In genomic region chr3:154654284-154654683, GRCm38 (mm10) we compare ENCODE assay signal across 31 mouse cellular contexts. TPM values are rescaled to one million over a fixed set of nuclear protein-coding genes. Genes with fewer than 3 reads are reported as not detected.
DNase-seq lines count a peak whose midpoint lies in the region; ATAC-seq and TF ChIP-seq lines count a peak whose summit lies in the region.
"Had no signal": no experiment of that assay in that cellular context is flagged by ENCODE, and none has a peak within 500 bp of the region (broad histone marks: within the 10 kb centered on the region; RNA-seq: fewer than 3 reads in every experiment).

No protein-coding gene starts in this region.

- no peak overlapping the region for H3K9ac ChIP-seq in heart, adult 2 months (ENCODE audit: low read depth, low read length)
- no peak overlapping the region for H3K9ac ChIP-seq in kidney, embryonic 14.5 days (ENCODE audit: low read depth, low read length)
- no peak overlapping the region for H3K9ac ChIP-seq in lung, embryonic 14.5 days
- H3K9ac ChIP-seq in liver, postnatal 0 days (replicated peaks), result no peak overlapping the region
- H3K9ac ChIP-seq: embryonic facial prominence, embryonic 15.5 days; forebrain, embryonic 12.5 days; forebrain, postnatal 0 days; heart, embryonic 15.5 days; intestine, embryonic 15.5 days; limb, embryonic 13.5 days; liver, embryonic 15.5 days; neural tube, embryonic 15.5 days had no signal

- peak in 1 of 2 experiments; percentile 11 for DNase-seq in heart, adult 2 months
- DNase-seq in heart, postnatal 14 days, result no peak
- no peak for DNase-seq in kidney, postnatal 36 days
- DNase-seq in lung, embryonic 14.5 days, result no peak
- DNase-seq in lung, postnatal 10 days, result no peak
- no peak for DNase-seq in liver, postnatal 0 days
- DNase-seq: adrenal gland, postnatal 36 days; cerebellum, adult 18-20 months; forebrain, postnatal 0 days; kidney, adult 8-10 months; kidney, postnatal 14 days; midbrain, embryonic 14.5 days; right cerebral cortex, adult 18-20 months; thymus, adult 18-20 months; thymus, postnatal 36 days had no signal

- TF ChIP-seq EP300 in heart, adult 2 months (IDR thresholded peaks at IDR 0.05; ENCODE audit: insufficient read depth, low read depth, low read length), result no peak
- TF ChIP-seq EP300 in liver, postnatal 0 days (IDR thresholded peaks at IDR 0.05; ENCODE audit: low read depth), result no peak

- WGBS in heart, adult 2 months, result 53% methylated on average over 6 of the region's 6 CpGs
- WGBS in kidney, embryonic 14.5 days, result 46% methylated on average over 6 of the region's 6 CpGs
- WGBS in lung, embryonic 14.5 days, result 25% methylated on average over 6 of the region's 6 CpGs
- WGBS in liver, postnatal 0 days (ENCODE audit: insufficient replicate concordance), result 57% methylated on average over 6 of the region's 6 CpGs

- no peaks in the 10 kb centered on the region for H3K36me3 ChIP-seq in heart, adult 2 months (ENCODE audit: control insufficient read depth, insufficient read depth, low read length)
- no peaks in the 10 kb centered on the region for H3K36me3 ChIP-seq in kidney, embryonic 14.5 days (ENCODE audit: control insufficient read depth, insufficient read depth, low read length)
- H3K36me3 ChIP-seq in lung, embryonic 14.5 days (ENCODE audit: insufficient read depth), result no peaks in the 10 kb centered on the region
- H3K36me3 ChIP-seq in liver, postnatal 0 days (replicated peaks; ENCODE audit: insufficient read depth, low read length), result no peaks in the 10 kb centered on the region
- H3K36me3 ChIP-seq: embryonic facial prominence, embryonic 10.5 days; embryonic facial prominence, embryonic 15.5 days; forebrain, embryonic 12.5 days; heart, embryonic 15.5 days; intestine, embryonic 15.5 days; limb, embryonic 13.5 days; liver, embryonic 15.5 days; neural tube, embryonic 15.5 days had no signal

- no peak for TF ChIP-seq POLR2A in heart, adult 2 months (IDR thresholded peaks at IDR 0.05; ENCODE audit: insufficient read depth, low read depth, low read length)

- H3K4me2 ChIP-seq in kidney, embryonic 14.5 days (replicated peaks; ENCODE audit: low read depth, low read length), result no peak overlapping the region
- no peak overlapping the region for H3K4me2 ChIP-seq in lung, embryonic 14.5 days
- no peak overlapping the region for H3K4me2 ChIP-seq in liver, postnatal 0 days (ENCODE audit: low read depth, low read length)
- H3K4me2 ChIP-seq: embryonic facial prominence, embryonic 15.5 days; forebrain, embryonic 12.5 days; heart, embryonic 15.5 days; intestine, embryonic 15.5 days; limb, embryonic 13.5 days; liver, embryonic 15.5 days; neural tube, embryonic 15.5 days had no signal

- H3K27me3 ChIP-seq in heart, adult 2 months (ENCODE audit: control insufficient read depth, insufficient read depth, low read length), result no peaks in the 10 kb centered on the region
- H3K27me3 ChIP-seq in kidney, embryonic 14.5 days (ENCODE audit: control insufficient read depth, insufficient read depth, low read length), result peaks cover 9% of the 10 kb centered on the region; the same call in 1 of the 2 replicates
- 0 out of 2 replicates have a peak, but pooled peaks cover 2% of the 10 kb centered on the region for H3K27me3 ChIP-seq in lung, embryonic 14.5 days (ENCODE audit: insufficient read depth, low read length)
- H3K27me3 ChIP-seq in liver, postnatal 0 days (ENCODE audit: insufficient read depth, low read length), result no peaks in the 10 kb centered on the region
- H3K27me3 ChIP-seq: intestine, embryonic 15.5 days; liver, embryonic 15.5 days had no signal

- no peaks in the 10 kb centered on the region for H3K79me2 ChIP-seq in heart, adult 2 months (replicated peaks; ENCODE audit: control insufficient read depth, insufficient read depth, low read length)

- H3K27ac ChIP-seq in heart, adult 2 months, result peak overlapping the region; percentile 13
- H3K27ac ChIP-seq in kidney, embryonic 14.5 days (ENCODE audit: low read depth, low read length), result no peak overlapping the region
- H3K27ac ChIP-seq in lung, embryonic 14.5 days (ENCODE audit: low read depth), result no peak overlapping the region
- no peak overlapping the region for H3K27ac ChIP-seq in liver, postnatal 0 days (ENCODE audit: low read depth)
- H3K27ac ChIP-seq: embryonic facial prominence, embryonic 10.5 days; embryonic facial prominence, embryonic 15.5 days; forebrain, embryonic 12.5 days; heart, embryonic 15.5 days; hindbrain, postnatal 0 days; intestine, embryonic 15.5 days; limb, embryonic 13.5 days; liver, embryonic 15.5 days; macrophage; neural tube, embryonic 15.5 days; stomach, postnatal 0 days had no signal

- H3K4me3 ChIP-seq in heart, adult 2 months, result no peak overlapping the region
- no peak overlapping the region for H3K4me3 ChIP-seq in kidney, embryonic 14.5 days (ENCODE audit: low read length)
- H3K4me3 ChIP-seq in lung, embryonic 14.5 days (ENCODE audit: low read depth, low read length), result no peak overlapping the region
- no peak overlapping the region for H3K4me3 ChIP-seq in liver, postnatal 0 days (ENCODE audit: low read depth, low read length)
- H3K4me3 ChIP-seq: embryonic facial prominence, embryonic 10.5 days; embryonic facial prominence, embryonic 15.5 days; forebrain, embryonic 12.5 days; heart, embryonic 15.5 days; intestine, embryonic 15.5 days; limb, embryonic 13.5 days; liver, embryonic 15.5 days; neural tube, embryonic 15.5 days had no signal

- no peak for TF ChIP-seq CTCF in heart, adult 2 months (IDR thresholded peaks at IDR 0.05)
- no peak for TF ChIP-seq CTCF in lung, embryonic 14.5 days (IDR thresholded peaks at IDR 0.05; ENCODE audit: low read depth)
- no peak for TF ChIP-seq CTCF in liver, postnatal 0 days (IDR thresholded peaks at IDR 0.05; ENCODE audit: low read depth)

- peaks cover 1% of the 10 kb centered on the region; the same call in 1 of the 2 replicates for H3K4me1 ChIP-seq in heart, adult 2 months (ENCODE audit: control insufficient read depth, insufficient read depth, low read length)
- no peaks in the 10 kb centered on the region for H3K4me1 ChIP-seq in kidney, embryonic 14.5 days (ENCODE audit: control insufficient read depth, insufficient read depth, low read length)
- no peaks in the 10 kb centered on the region for H3K4me1 ChIP-seq in lung, embryonic 14.5 days (ENCODE audit: insufficient read depth)
- H3K4me1 ChIP-seq in liver, postnatal 0 days (ENCODE audit: insufficient read depth), result no peaks in the 10 kb centered on the region
- H3K4me1 ChIP-seq: embryonic facial prominence, embryonic 15.5 days; intestine, embryonic 15.5 days; limb, embryonic 13.5 days; liver, embryonic 15.5 days had no signal

- intact Hi-C loops in heart, adult 2 months (cut with DNase I), result loop anchor here (5.0 kb wide), 1 partner anchor 133 kb away; no protein-coding TSS in a partner anchor
- intact Hi-C loops in heart, postnatal 14 days (cut with DNase I), result loop anchor here (5.0 to 10.0 kb wide), 4 partner anchors 68 to 698 kb away; no protein-coding TSS in a partner anchor

- no peaks in the 10 kb centered on the region for H3K9me3 ChIP-seq in kidney, embryonic 14.5 days (ENCODE audit: control insufficient read depth, low read length)
- no peaks in the 10 kb centered on the region for H3K9me3 ChIP-seq in lung, embryonic 14.5 days (ENCODE audit: low read depth, low read length)
- no peaks in the 10 kb centered on the region for H3K9me3 ChIP-seq in liver, postnatal 0 days (ENCODE audit: low read length)
- H3K9me3 ChIP-seq: embryonic facial prominence, embryonic 10.5 days; embryonic facial prominence, embryonic 15.5 days; forebrain, embryonic 12.5 days; heart, embryonic 15.5 days; intestine, embryonic 15.5 days; limb, embryonic 13.5 days; liver, embryonic 15.5 days; neural tube, embryonic 15.5 days had no signal

- ATAC-seq in kidney, embryonic 14.5 days (ENCODE audit: low FRiP score, low TSS enrichment), result 0 out of 2 replicates have a peak, but pooled peaks have one; percentile 15
- ATAC-seq in lung, embryonic 14.5 days (ENCODE audit: insufficient read depth), result peak; percentile 30; the same call in 1 of the 2 replicates
- ATAC-seq in liver, postnatal 0 days, result 0 out of 2 replicates have a peak, but pooled peaks have one; percentile 31
- ATAC-seq: CD4-positive, CD25-positive, alpha-beta regulatory T cell, adult 4 months; forebrain, postnatal 0 days; hindbrain, postnatal 0 days; intestine, embryonic 15.5 days; lung, postnatal 0 days had no signal

RNA-seq across cellular contexts. Expression of gene Erich3, which starts 9.4 kb away (rescaled TPM):
- total RNA-seq in heart, adult 2 months (2021), result under 1 TPM; 0.11 to 0.21 TPM
- 0.20 and 0.35 TPM in 2 replicates for polyA plus RNA-seq in heart, adult 2 months (2012; rRNA removed)
- total RNA-seq in heart, postnatal 14 days (2021), result under 1 TPM; 0.05 to 0.22 TPM
- 0.26 TPM in 1 of 2 replicates, not detected in the other for polyA plus RNA-seq in kidney, embryonic 14.5 days (2014; fragmentation: Nextera tagmentation; extraction: Ambion mirVana)
- polyA plus RNA-seq in lung, embryonic 14.5 days (2014; fragmentation: Nextera tagmentation; extraction: Ambion mirVana), result not detected in 2 replicates
- polyA plus RNA-seq in liver, postnatal 0 days (2015; fragmentation: Nextera tagmentation; extraction: Ambion mirVana), result not detected in 2 replicates
- total RNA-seq: common myeloid progenitor, adult 5-6 weeks; megakaryocyte-erythroid progenitor cell, adult 5-6 weeks had no signal
- polyA plus RNA-seq: CD4-positive, CD25-positive, alpha-beta regulatory T cell, adult 4 months; liver, embryonic 15.5 days; macrophage had no signal

RNA-seq across cellular contexts. Expression of gene Tyw3, which starts 57.4 kb away (rescaled TPM):
- total RNA-seq in heart, adult 2 months (2021), result 1 to 10 TPM; 5.6 to 6.8 TPM
- polyA plus RNA-seq in heart, adult 2 months (2012; rRNA removed), result 6.5 and 8.2 TPM in 2 replicates
- total RNA-seq in heart, postnatal 14 days (2021), result 1 to 10 TPM; 6.3 to 6.6 TPM
- 18.6 and 21.5 TPM in 2 replicates for polyA plus RNA-seq in kidney, embryonic 14.5 days (2014; fragmentation: Nextera tagmentation; extraction: Ambion mirVana)
- 15.9 and 17.9 TPM in 2 replicates for polyA plus RNA-seq in lung, embryonic 14.5 days (2014; fragmentation: Nextera tagmentation; extraction: Ambion mirVana)
- polyA plus RNA-seq in liver, postnatal 0 days (2015; fragmentation: Nextera tagmentation; extraction: Ambion mirVana), result 2.5 and 2.9 TPM in 2 replicates

RNA-seq across cellular contexts. Expression of gene Cryz, which starts 57.8 kb away (rescaled TPM):
- 10 to 100 TPM; 16.8 to 19.5 TPM for total RNA-seq in heart, adult 2 months (2021)
- polyA plus RNA-seq in heart, adult 2 months (2012; rRNA removed), result 5.8 and 9.5 TPM in 2 replicates
- 10 to 100 TPM; 15.5 to 20.3 TPM for total RNA-seq in heart, postnatal 14 days (2021)
- 28.5 and 33.4 TPM in 2 replicates for polyA plus RNA-seq in kidney, embryonic 14.5 days (2014; fragmentation: Nextera tagmentation; extraction: Ambion mirVana)
- polyA plus RNA-seq in lung, embryonic 14.5 days (2014; fragmentation: Nextera tagmentation; extraction: Ambion mirVana), result 19.4 and 19.6 TPM in 2 replicates
- 27.5 and 27.9 TPM in 2 replicates for polyA plus RNA-seq in liver, postnatal 0 days (2015; fragmentation: Nextera tagmentation; extraction: Ambion mirVana)
